Mouse (Mus musculus) common myeloid progenitor, adult 5-6 weeks (primary cell): Measurements from ENCODE around the gene Mmp2. TPM values are rescaled to one million over a fixed set of nuclear protein-coding genes. Genes with fewer than 3 reads are reported as not detected.
A peak's percentile ranks its signal among the peaks of the same experiment; 100 is the strongest.
"Not testable (repeated sequence)": the region's sequence is repeated elsewhere in the genome, so short reads cannot be mapped to it uniquely, and the experiment has no call there.

Experiments
- ATAC-seq: replicated peaks from 2 replicates; pipeline ENCODE4 v1.8.0; 2016; ENCODE audit warnings: low read depth, mild to moderate bottlenecking, moderate TSS enrichment, inconsistent platforms; ENCODE audit not compliant: poor library complexity, severe bottlenecking
- total RNA-seq: library from RNA; stranded (forward); fragments of 200-1000, 187-1606 nt; gene quantifications from 2 replicates; pipeline ENCODE4 v1.2.3, GENCODE M21; 2017

Gene Mmp2
- 2.3 and 4.9 TPM in 2 replicates for total RNA-seq

DNA sequence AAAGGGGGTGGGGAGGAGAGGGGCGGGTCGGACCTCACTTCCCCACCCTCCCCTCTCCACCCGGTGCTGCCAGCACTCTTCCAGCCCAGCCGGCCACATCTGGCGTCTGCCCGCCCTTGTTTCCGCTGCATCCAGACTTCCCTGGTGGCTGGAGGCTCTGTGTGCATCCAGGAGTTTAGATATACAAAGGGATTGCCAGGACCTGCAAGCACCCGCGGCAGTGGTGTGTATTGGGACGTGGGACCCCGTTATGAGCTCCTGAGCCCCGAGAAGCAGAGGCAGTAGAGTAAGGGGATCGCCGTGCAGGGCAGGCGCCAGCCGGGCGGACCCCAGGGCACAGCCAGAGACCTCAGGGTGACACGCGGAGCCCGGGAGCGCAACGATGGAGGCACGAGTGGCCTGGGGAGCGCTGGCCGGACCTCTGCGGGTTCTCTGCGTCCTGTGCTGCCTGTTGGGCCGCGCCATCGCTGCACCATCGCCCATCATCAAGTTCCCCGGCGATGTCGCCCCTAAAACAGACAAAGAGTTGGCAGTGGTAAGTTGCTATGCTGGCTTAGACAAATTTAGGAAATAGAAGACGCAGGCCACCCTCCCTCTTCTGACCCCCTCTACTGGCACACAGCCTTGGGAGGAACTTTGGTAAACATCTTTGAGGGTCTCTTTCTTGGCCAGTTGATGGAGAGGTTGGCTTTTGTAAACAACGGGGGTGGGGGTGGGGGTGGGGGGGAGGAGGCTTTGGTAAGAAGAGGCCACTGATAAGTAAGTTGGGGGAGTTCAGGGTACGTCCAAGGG lies at the start of gene Mmp2:
TSS of gene Mmp2 (plus strand) at position 49 of the 792 bp plus-strand sequence.
- ATAC-seq: peak; percentile 58

DNA sequence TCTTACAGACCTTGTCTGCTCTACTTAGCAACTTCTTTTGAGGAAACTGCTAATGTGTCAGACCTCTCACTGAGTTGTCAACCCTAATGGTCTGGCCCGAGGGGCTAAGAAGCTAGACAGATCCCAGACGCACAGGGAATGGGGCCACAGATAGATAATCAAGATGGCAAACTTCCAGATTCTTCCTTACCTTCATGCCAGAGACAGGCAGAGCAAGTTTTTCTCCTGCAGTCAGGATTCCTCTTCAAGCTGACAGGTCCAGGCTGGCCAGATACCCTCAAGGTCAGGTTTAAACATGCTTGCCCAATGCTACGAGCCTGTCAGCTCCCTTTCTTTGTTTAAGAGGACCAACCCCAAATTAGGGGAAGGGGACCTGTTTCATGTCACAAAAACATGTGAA lies 46.1 kb upstream of the Mmp2 start:
- no peak for ATAC-seq

DNA sequence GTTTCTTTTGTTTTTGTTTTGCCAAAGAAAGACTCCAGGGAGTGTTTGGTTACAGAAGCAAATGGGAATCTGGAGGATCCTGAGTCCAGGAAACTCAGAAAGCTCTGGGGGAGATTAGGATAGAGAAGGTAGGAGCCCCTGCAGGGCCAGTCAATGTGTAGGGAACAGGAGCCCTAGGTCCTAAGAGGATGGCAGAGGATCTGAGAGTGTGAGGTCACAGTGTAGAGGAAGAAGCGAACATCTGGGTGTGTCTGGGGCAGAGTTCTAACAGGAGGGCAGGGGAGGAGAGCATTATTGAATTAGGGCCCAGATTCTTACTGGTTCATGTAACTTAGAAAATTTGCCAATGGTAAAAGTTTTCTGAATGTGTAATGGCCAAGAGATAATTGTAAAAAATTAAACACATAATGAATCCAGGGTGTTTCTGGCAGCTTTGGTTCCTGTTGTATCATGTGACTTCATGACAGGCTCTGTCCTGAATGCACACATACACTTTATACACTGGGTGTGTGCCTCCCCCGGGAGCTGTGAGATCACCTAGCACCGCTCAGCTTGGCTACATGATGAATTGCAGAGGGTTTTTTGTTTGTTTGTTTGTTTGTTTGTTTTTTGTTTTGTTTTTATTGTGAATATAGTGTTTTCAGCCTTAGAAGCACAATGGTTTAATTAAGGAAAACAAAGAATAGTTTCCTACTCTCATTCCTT lies 43.0 kb upstream of the Mmp2 start:
- no peak for ATAC-seq

DNA sequence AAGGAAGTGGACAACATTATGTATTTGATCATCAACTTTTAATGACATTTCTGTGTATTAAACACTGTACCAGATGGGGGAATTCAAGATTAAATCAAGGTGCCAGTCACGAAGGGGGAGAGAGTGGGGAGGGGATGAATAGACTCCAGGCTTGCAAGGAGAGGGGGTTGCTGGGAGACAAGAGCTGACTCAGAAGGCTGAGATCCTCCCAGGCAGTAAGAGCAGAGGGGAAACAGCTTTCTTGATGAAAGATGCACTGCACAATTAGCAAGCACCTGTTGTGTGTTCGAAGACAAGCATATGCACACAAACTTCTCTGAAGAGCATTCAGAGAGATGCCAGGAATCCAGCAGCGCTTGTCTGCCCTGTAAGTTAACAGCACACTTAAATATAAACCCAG lies 36.3 kb upstream of the Mmp2 start:
- ATAC-seq: no peak

DNA sequence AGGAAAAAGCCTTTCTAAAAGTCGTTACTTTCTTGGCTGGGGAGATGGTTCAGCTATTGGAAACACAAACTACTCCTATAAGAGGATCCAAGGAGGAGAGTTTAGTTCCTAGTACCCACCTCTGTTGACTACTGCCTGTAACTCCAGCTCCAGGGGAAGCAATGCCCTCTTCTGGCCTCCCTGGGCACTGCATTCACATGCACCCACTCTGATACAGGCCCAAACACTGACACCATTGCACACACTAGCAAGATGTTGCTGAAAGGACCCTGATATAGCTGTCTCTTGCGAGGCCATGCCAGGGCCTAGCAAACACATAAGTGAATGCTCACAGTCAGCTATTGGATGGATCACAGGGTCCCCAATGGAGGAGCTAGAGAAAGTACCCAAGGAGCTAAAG lies 35.1 kb upstream of the Mmp2 start:
- ATAC-seq: not testable (repeated sequence)

DNA sequence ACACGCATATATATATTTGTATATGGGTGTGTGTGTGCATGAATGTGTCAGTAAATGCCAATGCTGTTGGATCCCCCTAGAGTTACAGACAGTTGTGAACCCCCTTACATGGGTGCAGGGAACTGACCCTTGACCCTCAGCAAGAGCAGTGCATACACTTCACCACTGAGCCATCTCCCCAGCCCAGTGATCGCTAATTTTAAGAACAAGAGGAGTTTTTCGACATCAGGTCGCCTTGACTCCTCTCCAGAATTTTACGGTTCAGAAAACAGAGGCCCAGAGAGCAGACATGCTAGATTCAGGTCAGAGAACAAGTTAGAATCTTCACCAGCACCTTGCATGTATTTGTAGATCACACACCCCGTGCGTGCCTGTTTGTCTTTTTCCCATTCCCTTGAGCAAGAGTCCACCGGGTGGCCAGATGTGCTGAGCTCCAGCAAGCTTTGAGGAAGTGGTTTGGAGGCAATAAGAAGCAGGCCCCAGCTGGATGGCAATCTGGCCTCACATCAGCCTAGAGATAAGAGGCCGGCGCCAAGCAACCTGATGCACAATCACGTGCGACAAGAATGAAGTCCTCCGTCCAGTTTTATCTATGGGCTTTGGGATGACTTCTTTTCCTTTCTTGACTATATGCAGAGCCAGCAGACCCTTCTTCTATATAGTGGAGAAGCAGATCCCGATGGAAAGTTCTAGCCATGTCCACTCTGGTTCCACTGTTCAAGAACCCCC lies 33.1 kb upstream of the Mmp2 start:
- ATAC-seq: peak; percentile 52

DNA sequence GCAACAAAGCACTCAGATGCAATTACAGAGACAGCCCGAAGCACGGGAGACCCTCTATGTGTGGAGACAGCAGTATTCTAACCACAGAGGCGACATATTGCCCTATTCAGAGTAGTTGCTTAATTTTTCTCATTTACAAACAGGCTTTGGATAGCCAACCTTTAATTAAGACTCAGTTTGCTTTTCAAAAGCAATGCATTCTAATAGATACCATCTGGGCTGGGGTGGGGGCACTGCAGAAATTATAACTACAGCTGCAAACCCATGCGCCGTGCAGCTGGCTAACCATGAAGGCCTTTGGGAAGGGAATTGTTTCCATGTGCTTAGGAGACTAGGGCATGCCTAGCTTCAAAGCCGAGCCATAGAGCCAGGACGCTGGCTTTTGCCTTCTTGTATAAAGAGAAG lies 29.6 kb upstream of the Mmp2 start:
- ATAC-seq: no peak

DNA sequence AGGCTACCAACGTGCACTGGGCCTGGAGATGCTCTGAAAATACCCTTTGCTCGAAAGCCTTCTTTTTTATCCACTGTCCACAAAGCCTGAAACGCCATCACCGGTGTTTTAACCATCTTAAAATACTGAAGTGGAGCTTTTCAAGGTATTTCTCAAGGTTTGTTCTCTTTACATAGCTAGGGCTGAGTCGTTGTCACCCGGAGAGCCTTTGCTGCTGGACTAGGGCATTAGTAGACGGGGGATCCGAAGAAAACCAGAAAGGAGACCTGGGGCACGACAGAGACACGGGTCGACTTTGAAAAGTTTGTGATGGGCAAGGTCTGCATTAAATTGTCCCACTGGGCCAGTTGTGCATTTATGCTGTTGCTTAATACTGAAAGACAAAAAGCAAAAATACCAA lies 27.7 kb upstream of the Mmp2 start:
- ATAC-seq: no peak

DNA sequence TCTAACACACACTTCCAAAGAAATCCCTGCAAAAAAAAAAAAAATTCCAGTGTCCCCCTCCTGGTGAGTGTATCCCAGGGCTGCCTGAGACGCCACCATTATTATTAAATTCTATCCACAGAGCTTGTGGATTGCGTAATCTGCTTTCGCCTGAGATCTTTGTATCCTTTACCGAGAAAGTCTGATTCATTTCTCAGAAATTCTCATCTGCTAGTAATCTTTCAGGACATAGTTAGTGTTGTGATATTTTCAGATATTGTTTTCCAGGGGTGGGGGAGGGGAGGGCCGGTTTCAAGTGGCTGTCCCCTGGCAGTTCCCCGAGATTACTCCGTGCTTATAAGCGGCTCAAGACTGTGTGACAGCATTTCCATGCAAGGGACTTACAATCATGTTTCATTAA lies 25.9 kb upstream of the Mmp2 start:
- no peak for ATAC-seq

DNA sequence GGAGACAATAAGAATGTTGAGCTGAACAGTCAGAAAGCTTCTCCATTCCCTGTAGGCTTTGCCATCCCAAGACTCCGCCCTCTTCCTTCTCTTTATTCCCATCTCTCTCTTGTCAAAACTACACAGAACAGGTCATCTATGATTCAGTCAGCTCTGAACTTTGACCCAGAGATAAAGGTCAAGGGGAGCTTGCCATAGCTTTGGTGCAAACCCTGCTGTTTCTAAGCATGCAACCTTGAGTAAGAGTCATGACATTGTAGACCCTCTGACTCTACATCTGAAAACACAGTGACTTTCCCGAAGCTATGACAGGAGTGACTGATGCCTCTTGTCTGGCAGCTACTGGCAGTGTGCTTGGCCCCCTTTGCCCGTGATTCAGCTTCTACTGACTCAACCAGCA lies 24.5 kb upstream of the Mmp2 start:
- no peak for ATAC-seq

DNA sequence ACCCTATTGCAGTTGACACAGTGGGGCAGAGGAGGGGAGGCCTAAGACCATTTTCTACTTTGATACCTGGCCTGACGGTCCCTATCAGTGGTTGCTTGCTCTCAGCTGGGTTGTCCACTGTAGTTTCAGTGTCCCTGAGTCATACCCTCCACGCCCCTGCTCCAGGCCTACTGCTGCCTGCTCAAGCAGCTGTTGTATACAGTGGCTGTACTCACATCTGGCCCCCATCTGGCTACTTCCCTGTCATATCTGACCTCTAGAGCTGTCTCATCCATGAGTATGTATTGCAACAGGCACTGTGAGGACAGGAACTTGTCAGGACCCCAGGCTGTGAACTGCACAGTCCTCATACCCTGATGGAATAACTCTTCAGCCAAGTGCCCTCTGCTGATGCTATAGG lies 14.3 kb upstream of the Mmp2 start:
- ATAC-seq: no peak

DNA sequence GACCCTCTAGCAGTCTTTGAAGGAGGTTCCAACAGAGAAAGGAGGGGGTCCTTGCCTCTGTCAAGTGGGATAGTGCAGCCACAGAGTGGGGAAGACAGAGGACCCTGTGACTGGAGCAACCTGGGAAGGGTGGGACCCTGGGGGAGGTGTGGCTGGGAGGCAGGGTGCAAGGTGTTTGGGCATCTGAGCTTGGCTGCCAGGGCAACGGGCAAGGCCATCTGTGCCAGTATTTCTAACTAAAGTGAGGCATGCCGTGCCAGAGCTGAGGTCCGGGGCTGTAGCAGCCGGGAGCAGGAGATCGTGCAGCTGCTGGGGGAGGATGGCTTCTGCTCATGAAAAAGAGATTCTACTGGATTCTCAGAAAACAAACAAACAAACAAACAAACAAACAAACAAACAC lies 11.4 kb upstream of the Mmp2 start:
- ATAC-seq: no peak

DNA sequence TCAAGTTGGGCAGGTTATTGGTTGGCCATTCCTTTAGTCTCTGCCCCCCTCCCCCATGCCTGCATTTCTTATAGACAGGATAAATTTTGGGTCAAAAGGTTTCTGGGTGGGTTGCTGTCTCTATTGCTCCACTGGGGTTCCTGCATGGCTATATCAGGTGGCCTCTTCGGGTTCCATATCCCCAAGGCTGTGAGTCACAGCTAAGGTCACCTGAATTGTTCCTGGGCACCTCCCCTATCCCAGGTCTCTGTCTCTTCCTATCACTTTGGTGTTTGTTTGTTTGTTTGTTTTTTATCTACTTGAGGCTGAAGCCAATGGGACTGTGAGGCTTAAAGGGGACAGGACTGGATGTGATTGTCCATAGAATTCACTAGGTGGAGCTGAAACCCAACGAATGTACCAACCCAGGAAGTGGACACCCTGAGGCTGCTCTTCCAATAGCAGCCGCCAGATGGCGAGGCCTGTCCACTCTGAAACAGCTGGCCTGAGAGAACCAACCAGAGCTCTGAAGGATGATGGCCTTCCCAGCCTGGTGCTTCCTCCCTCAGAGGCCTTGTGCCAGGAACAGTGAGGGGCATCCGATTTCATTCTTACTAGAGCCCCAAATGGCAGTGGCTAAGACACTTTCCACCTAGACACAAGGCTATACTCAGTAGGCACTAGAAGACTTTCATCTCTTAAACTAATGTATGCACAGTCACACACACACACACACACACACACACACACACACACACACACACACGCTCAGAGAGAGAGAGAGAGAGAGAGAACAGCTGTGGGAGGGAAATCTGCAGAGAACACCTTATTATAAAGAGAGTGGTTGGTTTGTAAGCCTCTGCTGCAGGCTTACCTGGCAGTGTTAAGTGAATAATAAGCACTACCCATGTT lies 8.9 kb upstream of the Mmp2 start:
- peak; percentile 98 for ATAC-seq

DNA sequence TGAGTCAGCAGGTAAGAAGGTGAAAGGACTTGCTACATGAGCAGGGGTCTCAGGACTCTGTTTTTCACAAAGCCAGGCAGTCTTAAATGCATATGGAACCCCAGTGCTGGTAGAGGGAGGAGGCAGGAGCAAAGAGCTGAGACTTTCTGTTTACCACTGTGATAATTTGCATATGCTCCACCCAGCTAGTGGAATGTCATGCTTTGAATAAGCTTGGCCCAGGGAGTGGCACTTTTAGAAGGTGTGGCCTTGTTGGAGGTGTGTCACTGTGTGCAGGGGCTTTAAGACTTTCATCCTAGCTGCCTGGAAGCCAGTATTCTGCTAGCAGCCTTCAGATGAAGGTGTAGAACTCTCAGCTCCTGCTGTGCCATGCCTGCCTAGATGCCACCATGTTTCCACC lies 5.9 kb upstream of the Mmp2 start:
- no peak for ATAC-seq

DNA sequence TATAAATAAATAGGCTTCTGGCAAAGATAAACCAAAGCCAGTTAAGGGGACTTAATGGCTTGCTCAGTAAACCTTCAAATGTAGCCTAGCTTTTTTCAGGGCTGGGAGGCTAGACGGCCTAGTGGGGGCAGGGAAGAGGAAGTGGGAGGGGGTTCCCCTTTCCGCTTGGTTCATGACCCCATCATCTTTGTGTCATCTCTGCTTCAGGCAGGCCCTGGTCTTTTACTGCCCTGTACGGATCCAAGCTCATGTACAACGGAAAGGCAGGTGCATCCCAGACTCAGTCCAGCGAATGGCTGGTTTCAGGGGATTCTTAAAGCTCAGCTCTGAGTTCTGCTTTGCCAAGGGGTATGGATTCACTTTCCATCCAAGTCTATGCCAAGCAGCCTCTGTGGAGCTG lies 4.7 kb upstream of the Mmp2 start:
- ATAC-seq: peak; percentile 45

DNA sequence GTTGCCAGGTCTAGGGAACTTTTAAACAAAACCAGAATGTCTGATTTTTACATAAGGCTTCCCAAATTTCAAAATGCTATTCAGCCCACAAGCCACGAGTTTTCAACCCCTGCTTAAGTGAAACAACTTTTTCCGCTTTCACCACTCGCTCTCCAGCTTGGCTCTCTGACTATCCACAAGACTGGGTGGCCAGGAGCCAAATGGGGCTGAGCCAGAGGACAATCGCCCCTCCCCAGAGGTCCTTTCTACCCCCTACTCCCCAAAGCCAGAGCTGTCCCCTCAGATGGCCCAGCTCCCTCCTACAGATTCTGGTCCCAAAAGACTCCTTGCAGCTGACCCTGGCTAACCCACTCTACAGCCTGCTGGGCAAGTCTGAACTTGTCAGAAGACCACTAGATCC lies 1.1 kb upstream of the Mmp2 start:
- no peak for ATAC-seq

DNA sequence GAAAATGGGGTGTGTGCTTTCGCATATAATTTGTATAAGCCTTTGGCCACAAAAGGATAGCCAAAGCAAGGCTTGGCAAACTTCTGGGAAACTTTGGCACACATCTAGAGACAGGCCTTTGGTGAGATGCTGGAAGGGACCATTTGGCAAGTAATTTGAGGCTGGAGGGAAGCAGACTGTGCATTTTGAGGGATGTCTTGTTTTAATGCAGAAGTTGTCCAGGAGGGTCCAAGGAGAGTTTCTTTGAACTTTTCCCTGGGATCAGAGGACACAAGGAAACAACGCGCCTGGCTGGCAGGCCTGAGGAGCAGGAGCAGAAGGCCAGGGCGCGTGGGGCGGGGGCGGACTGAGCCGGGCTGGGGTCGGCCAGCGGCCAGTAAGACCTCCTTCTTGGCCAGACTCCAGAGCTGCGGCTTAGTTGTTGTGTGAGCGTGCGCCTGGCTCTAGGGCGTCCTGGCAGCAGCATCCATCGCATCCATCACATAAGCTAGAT lies 1.2 kb downstream of the Mmp2 start:
- ATAC-seq: no peak

DNA sequence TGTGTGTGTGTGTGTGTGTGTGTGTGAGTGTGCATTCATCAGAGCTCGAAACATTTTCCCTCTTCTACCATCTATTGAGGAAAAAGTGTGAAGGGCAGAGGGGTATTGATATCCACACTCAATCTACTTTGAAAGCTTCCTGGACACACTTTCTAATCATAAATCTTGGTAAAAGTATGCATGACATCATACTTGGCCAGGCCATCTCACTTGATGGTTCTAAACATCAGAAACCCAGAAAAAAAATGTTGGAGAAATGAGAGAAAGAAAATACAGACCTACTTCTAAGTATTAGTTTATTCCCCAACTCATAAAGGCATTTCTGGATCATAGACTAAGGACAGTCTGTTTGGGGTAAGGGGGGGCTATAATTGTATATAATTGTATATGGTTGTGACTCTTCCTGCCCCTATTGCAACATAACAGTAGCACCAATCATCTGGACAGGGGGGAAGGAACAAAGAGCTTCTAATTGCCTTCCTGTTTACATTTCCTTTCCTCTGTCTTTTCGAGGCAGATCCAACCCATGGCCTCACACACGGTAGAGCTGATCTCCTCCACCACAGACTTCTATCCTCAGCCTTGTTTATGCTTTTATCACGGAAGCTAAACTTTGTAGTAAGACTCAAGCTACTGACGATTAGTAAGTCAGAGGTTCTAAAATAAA lies 7.1 kb downstream of the Mmp2 start:
- 0 out of 2 replicates have a peak, but pooled peaks have one; percentile 18 for ATAC-seq

DNA sequence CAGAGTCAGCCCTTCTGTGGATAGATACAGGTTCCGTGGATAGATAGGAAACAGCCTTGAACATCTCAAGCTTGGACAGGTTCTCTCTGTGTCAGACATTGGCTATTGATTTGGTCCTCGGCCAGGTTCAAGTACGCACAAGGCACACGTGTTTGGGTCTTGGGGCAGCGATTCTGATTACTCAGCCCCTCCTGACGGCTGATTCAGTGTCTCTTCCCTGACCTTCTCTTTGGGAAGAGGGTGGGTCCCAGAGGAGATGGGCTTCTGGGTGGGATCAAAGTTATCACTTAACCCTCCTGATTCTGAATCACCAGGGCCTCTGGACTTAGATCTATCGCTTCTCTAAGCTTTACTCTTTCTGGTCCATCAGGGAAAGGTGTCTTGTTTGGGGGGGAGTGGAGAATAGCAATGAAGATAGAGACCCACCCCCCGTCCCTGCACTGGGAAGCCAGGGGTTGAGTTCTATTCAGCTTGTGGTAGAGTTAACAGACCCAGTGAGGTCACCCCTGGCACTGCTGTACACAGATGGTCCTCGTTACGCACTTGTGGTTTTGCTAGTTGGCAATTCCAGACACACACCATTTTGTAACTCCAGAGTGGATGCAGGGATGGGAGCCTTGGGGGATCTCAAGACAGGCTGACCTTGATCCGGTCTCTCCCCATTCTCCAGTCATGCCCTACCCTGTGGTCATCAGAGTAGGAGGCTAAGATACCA lies 7.9 kb downstream of the Mmp2 start:
- no peak for ATAC-seq
